Mouse (Mus musculus): Measurements from ENCODE around the gene Dop1b.
"Not testable (repeated sequence)": the region's sequence is repeated elsewhere in the genome, so short reads cannot be mapped to it uniquely, and the experiment has no call there.

Dop1b gene

DNA sequence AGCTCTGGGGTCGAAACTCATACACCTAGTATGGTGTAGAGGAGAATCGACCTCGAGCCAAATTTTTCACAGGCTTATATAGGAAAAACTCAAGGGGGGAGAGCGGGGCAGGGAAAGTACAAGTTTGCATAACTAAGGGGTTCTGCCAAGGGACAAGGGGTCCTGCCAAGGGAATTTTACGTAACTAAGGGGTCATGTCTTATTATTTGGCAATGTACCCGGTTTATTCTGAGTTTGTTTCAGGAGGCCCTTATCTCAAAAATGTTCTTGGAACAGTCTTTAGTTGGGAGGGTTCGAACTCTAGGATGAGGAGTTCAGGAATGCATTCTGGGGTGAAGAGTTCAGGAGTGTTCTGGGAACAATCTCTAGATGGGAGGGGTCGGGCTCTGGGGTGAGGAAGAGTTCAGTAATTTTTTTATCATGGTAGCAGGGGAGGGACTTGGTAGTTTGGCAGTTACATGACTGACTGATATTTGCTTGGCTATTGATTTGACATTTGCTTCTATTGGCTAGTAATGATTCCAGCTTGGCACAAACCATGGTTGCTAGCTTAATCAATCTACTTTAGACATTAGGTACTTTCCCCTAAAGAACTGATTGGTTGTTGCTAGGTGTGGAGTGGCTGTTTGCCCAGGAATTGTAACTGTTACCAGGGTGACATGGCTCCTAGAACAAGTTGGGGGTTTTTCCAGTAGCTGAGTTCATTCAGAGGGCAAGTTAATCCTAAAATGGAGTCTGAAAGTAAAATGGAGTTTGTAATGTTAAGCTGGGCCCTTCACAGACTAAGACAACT lies 110.9 kb downstream of the Dop1b start:
- not testable (repeated sequence) for ATAC-seq (ENCODE audit: insufficient number of reproducible peaks, low FRiP score, low TSS enrichment)

DNA sequence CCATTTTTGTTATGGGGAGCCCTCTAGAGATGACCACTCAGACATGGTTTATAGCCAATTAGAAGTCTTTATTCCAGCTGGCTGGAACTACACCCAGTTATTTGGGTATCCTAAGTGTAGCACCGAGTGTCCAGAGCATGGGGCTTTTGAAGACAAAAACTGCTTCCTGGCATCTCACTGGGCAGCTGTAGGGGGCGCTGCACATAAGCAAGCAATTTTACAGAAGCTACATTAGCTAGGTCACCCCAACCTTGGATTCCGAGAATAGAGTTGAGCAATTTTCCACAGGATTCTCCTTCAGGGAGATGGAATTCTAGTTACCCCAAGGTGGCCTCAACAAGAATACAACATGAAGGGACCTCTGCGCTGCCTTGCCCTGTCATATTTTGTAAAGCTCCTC lies 113.1 kb downstream of the Dop1b start:
- ATAC-seq (ENCODE audit: insufficient number of reproducible peaks, low FRiP score, low TSS enrichment): no peak

DNA sequence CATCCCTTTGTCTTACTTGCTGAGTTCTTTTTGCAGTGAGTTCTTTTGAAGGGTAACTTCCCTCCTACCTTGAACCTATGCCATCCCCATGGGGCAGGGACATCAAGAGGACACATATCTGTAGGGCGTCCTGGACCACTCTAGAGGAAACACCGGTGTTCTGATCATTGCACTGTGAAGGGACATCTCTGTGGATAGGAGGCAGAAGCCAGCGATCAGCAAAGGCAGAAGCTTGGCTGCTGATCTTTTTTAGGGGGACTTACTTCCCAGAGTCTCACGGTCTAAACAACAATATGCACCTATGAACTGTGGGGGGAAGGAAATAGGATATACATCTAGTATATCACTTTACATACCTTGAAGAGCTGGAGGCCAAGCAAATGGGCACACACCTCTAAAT lies 113.8 kb downstream of the Dop1b start:
- no peak for ATAC-seq (ENCODE audit: insufficient number of reproducible peaks, low FRiP score, low TSS enrichment)

DNA sequence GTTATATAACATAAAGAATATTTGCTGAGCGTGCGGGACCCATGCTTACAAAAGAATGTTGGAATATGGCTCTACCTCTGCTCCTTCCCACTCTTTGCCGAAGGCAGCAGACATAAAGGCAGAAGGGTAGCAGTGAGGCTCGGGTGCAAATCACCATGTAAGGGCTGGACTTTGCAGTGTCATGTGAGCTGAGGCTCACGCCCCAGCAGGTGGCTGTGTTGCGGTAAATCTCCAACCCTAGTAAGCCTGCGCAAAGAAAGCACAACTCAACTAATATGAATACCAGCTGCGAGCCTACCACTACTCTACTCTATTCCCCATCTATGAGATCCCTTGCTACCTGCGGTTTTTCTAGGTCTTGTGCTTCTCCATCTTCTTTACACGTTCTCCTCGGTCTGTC lies 114.3 kb downstream of the Dop1b start:
- no peak for ATAC-seq (ENCODE audit: insufficient number of reproducible peaks, low FRiP score, low TSS enrichment)

DNA sequence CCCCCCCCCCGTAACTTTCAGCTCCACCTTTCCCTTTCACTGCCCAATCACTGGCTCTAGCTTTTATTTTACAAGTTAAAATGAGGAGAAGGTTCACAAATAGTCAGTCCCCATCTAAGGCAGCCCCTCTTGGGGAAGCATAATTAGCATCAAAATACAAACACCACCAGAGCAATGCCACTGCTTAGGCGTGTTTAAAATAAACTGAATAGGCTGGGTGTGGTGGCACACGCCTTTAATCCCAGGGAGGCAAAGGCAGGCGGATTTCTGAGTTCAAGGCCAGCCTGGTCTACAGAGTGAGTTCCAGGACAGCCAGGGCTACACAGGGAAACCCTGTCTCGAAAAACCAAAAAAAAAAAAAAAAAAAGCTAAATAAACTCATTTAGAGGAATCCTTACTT lies 114.8 kb downstream of the Dop1b start:
- ATAC-seq (ENCODE audit: insufficient number of reproducible peaks, low FRiP score, low TSS enrichment): not testable (repeated sequence)

DNA sequence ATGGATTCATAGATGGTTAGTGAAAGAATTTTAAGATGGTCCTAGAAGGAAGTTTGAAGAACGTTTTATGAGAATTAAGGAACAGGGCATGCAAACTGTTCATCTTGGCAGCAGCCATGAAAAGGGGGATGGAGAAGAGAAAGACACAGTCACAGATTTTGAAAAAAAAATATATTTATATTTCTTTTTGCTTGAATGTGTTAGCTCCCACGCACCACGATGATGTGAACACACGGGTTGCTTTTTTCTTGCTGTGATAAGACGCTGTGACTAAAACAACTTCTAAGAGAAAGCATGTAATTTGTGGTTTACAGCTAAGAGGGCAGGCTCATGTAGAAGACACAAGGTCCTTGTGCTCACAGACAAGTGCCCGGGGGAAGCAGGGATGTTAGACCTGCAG lies 115.2 kb downstream of the Dop1b start:
- no peak for ATAC-seq (ENCODE audit: insufficient number of reproducible peaks, low FRiP score, low TSS enrichment)

DNA sequence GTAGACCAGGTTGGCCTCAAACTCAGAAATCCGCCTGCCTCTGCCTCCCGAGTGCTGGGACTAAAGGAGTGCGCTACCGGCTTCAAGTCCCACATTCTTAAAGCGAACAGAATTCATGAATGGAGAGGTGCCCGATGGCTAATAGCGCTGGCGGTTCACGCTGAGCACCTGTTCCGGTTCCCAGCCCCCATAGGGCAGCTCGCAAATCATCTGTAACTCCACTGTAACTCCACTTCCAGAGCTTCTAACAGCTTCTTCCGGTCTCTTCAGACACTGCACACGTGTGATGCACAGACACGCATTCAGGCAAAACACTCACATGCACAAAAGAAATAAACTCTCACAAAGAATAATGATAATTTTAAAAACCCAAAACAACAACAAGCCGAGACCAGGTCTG lies 117.8 kb downstream of the Dop1b start:
- ATAC-seq (ENCODE audit: insufficient number of reproducible peaks, low FRiP score, low TSS enrichment): no peak

DNA sequence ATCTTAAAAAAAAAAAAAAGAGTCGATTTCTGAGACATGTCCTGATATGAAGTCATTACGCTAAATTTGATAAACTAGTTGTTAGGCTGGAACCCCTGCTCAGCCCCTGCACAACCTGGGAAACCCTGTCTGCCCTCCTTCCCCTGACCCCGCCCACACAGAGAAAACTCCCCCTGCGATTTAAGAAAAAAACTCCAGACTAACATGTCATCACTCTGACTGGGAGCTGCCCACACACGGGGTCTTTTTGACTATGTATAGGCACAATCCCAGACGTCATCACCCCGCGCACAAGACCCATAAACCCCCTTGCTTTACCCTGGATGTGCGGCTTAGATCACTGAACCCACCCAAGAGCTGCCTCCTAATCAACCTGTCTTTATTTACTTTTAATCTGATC lies 118.4 kb downstream of the Dop1b start:
- ATAC-seq (ENCODE audit: insufficient number of reproducible peaks, low FRiP score, low TSS enrichment): no peak

DNA sequence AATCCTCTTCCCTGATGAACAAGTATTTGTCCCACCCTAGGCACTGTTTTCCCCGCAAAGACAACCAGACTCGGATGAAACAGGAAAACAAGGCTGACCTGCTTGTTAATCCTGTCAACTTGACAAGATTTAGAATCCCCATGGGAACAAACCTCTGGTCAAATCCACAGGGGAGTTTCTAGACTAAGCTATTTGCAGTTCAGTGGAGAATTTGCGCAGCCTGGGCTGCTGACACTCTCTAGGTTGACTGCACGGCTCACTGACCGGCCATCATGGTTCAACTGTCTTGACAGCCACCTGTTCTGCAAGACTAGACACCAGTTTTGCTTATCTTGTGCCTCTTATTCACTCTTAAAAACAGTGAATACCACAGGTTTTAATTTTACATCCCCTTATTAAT lies 119.2 kb downstream of the Dop1b start:
- ATAC-seq (ENCODE audit: insufficient number of reproducible peaks, low FRiP score, low TSS enrichment): no peak

DNA sequence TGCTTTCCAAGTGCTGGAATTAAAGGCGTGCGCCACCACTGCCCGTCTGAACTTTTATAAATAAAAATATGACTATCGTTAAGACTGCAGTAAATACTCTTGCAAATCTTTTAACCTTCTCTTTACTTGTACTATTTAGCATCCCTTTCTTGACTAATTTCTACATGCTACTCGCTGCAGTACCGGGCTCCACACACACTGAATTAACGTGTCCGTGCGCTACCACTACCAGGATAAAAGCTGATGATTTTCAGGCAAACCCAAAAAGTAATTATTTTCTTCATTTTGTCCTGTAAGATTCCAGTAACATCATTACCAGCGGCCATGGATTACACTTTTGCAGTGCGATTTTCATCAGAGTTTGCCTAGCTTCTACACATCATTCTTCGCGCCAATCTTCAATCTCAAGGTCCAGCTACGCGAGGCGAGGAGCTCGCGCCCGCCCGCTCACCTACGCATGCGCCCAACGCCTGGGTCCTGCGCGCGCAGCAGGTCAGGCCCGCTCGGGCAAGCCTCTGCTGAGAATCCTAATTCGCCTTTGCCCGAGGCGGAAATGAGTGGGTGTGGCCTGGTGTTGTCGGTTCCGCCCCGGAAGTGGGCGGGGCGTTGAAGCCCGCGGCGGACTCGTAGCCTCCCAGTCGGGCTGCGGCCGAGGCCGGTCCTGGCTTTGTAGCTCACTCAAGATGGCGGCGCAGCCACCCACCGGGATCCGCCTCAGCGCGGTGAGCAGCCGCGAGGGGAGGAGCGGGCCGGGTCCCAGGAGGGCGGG lies 120.1 kb downstream of the Dop1b start, which contains the start of gene Morc3:
Gene Morc3, plus strand, starts transcription at position 495 of the 769 bp plus-strand sequence.
- peak; percentile 96 for ATAC-seq (ENCODE audit: insufficient number of reproducible peaks, low FRiP score, low TSS enrichment)

DNA sequence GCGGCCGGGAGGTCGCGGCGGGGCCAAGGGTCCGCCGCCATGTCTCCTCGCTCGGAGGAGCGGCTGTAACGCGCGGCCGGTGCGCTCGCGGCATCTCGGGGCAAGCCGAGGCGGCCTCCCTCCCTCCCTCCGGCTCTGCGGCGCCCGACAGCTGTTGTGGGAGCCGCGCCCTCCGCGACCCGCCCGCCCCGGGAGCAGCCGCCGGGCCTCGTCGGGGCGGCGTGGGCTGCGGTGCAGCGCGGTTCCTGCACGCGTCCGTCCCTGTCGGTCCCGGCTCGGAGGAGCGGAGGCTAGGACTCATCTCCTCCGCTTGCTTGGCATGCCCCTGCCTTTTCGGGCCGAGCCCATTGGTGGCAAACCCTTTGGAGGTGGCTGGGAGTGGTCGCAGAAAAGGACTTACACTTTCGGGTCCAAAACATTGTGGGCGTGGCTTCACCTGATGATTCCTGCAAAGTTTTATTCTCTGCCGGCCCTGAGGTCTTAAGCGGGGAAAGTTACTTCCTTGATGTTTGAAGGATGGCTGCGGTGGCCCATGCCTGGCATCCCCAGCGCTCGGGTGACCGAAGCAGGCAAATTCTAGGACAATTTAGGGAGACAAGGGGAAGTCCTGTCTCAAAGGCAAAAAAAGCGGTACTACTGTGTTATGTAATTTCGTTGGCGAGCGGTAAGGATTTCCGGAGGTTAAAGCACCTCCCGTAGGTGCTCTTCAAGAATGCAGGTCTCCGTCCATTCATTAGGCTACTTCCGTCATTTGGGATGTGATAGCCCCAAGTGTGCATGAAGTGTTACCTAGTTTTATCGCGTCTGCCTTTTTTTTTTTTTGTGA lies 121.0 kb downstream of the Dop1b start:
- no peak for ATAC-seq (ENCODE audit: insufficient number of reproducible peaks, low FRiP score, low TSS enrichment)

DNA sequence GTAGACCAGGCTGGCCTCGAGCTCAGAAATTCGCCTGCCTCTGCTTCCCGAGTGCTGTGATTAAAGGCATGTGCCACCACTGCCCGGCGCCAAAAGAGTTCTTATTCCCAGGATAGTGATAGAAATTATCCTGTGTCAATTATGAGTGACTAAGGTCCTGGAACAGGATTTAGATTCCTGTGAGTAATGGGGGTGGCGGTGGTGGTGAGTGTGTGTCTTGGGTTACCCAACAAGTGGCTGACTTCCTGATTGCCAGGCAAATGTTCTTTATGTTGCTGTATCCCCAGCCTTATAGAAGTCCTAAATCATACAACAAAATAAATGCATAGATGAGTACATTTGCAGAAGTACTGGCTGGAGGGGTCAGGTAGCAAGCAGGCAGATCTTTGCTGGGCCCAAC lies 121.8 kb downstream of the Dop1b start:
- no peak for ATAC-seq (ENCODE audit: insufficient number of reproducible peaks, low FRiP score, low TSS enrichment)

DNA sequence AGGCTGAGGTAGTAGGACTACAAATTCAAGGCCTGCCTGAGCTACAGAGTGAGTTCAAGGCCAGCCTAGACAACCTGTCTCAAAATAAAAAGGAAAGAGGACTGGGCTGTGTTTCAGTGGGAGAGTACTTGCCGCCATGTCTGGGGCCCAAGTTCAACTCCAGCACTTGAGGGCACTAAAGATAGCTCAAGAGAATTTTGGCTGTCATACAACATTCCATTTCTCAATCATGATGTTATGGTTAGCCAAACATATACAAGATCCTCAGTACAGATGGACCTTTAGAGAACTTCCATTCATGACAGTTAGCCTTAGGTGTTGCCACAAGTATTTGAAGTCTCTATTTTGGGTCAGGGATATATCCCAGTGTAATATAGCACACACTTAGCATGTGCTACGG lies 122.4 kb downstream of the Dop1b start:
- no peak for ATAC-seq (ENCODE audit: insufficient number of reproducible peaks, low FRiP score, low TSS enrichment)

DNA sequence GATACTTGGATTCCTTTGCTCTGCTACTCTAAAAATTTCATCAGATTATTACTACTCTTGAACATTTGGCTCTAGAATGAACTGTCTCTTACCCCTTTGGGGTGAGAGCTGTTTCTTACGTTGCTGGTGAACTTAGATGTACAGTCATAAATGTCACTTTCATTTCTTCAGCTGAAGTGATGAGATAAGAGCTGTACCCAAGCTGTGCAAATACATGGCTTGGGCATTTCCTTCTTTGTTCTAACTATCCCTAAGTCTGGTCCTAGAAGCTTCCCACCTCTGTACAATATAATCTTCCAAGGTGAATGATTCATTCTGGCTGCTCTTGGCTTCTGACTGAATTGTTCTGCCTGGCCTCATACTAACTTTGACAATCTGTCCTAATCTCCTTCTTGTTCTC lies 127.3 kb downstream of the Dop1b start:
- no peak for ATAC-seq (ENCODE audit: insufficient number of reproducible peaks, low FRiP score, low TSS enrichment)

DNA sequence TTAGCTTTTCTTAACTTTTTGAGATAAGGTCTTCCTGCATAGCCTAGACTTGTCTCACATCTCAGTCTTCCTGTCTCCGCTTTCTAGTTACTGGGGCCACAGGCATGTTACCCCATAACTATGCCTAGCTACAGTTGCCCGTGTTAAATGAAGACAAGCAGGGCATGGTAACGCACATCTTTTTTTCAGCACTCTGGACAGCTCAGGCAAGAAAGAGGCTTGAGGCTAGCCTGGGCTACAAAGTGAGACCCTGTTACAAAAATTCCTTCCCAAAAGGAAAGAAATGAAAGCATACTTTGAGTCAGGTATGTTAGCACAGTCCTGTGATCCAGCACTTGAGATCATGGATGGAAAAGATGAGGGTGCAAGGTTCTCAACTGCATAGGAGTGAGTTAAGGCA lies 138.8 kb downstream of the Dop1b start:
- ATAC-seq (ENCODE audit: insufficient number of reproducible peaks, low FRiP score, low TSS enrichment): no peak

DNA sequence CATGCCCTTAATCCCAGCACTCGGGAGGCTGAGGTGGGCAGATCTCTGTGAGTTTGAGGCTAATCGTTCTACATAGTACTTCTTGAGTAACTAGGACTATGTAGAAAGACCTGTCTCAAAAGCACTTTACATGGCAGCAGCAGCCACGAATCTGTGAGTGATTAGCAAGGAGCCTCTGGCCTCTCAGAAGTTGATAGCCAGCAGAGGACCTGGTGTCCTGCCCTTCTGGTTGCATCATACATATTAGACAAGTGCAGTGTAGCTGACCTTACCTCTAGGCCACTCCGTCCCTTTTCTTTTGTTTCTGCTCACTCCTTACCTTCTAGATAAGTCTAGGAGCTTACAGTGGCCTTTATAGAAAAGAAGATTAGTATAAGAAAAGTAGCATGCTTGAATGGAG lies 148.3 kb downstream of the Dop1b start:
- no peak for ATAC-seq (ENCODE audit: insufficient number of reproducible peaks, low FRiP score, low TSS enrichment)
